Mouse (Mus musculus): Measurements from ENCODE around the gene Ptgfrn. TPM values are rescaled to one million over a fixed set of nuclear protein-coding genes. Genes with fewer than 3 reads are reported as not detected.

The Ptgfrn gene
- polyA plus RNA-seq, 1 experiment from 2014 or later: 5.6 TPM

GRCm38 (mm10) chr3:101095761-101096449, 14.2 kb downstream of the Ptgfrn start:
- Histone ChIP-seq H3K27ac (no peak overlapping the region), H3K27me3 (ENCODE audit: insufficient read depth, poor library complexity, severe bottlenecking) (no peaks in the 10 kb centered on the region), H3K9me3 (no peaks in the 10 kb centered on the region), H3K4me3 (no peak overlapping the region), H3K4me1 (peaks cover 30% of the 10 kb centered on the region), H3K36me3 (no peaks in the 10 kb centered on the region)
- 82% methylated on average over 5 of the region's 5 CpGs for WGBS
- no peak for DNase-seq (ENCODE audit: low spot score)

DNA sequence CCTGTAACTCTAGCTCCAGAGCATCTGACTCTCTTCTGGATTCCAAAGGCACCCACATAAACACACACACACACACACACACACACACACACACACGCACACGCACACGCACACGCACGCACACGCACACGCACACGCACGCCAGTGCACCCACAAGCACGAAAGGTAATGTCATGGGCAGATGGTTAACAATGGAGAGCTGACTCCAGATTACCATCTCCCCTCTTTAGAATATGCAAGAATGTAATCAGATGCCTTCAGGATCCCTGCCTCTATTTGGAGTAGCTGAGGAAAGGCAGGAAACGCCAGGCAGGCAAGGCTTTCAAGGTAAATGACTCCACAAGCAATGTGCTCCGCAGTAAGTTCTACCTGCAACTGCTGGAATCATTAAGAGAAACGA, 17.9 kb downstream of the Ptgfrn start:
- DNase-seq (ENCODE audit: low spot score): no peak
- Histone ChIP-seq H3K27ac (no peak overlapping the region), H3K36me3 (no peaks in the 10 kb centered on the region), H3K9me3 (no peaks in the 10 kb centered on the region), H3K27me3 (ENCODE audit: insufficient read depth, poor library complexity, severe bottlenecking) (no peaks in the 10 kb centered on the region), H3K4me1 (peaks cover 11% of the 10 kb centered on the region), H3K4me3 (no peak overlapping the region)
- 80% methylated on average over 13 of the region's 13 CpGs for WGBS

DNA sequence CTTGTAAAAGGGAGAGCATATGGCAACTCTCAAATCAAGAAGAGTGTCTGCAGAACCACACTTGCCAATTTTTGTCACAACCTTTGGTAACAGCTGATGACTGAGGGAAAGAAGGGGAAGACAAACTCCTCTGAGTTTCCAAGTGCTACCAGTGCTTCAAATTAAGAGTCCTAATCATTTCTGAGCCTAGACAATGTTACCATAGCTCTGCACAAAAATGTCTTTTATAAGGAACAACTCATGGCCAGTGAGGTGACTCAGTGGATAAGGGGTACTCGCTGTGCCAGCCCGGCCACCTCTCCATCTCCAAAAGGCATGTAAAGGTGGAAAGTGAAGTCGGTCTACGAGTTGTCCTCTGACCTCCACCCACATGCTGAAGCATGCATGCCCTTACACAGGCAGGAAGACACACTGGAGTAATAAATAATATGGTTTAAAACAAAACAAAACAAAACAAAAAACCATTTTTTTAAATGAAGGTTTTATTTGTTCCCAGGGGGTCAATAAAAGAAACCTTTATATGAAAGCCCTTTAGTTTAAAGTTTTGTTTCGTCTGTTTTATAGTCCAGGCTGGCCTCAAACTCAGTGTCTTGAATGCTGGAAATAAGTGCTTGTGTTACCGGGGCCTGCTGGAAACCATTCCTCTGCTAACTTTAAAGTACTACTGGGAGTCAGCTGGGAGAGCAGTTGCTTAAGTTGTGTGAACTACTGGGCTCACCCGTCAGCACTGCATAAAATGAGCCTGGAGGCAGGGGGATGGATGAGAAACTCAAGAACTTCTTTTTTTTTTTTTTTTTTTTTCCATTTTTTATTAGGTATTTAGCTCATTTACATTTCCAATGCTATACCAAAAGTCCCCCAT, 23.3 kb downstream of the Ptgfrn start:
- 76% methylated on average over 7 of the region's 7 CpGs for whole genome bisulfite sequencing
- no peak for DNase-seq (ENCODE audit: low spot score)

DNA sequence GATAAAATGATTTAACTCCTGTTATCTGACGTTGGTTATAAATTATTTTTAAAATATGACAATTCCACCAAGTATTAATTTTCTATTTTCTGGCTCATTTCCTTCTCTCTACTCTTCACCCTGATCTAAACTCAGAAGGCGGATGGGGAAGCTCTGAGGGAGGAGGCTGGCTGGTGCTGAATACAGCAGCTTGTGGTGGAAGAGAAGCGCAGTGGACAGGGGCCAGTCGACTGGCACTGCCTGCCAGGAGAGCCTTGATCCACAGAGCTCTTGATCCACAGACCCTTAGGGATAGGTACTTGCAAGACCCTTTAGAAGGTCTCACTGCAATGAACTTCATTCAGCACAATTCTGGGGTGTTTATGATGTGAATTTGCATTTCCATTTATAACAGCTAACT, 29.2 kb downstream of the Ptgfrn start:
- Histone ChIP-seq H3K27me3 (ENCODE audit: insufficient read depth, poor library complexity, severe bottlenecking) (no peaks in the 10 kb centered on the region), H3K9me3 (no peaks in the 10 kb centered on the region), H3K4me3 (no peak overlapping the region), H3K27ac (no peak overlapping the region), H3K36me3 (peaks cover 30% of the 10 kb centered on the region), H3K4me1 (peaks cover 16% of the 10 kb centered on the region; the same call in 1 of the 2 replicates)
- DNase-seq (ENCODE audit: low spot score): no peak
- whole genome bisulfite sequencing: 89% methylated on average over 4 of the region's 4 CpGs

More for the DNA sequence above, 23.3 kb downstream of the Ptgfrn start:
- Histone ChIP-seq H3K9me3 (no peaks in the 10 kb centered on the region), H3K27ac (no peak overlapping the region), H3K4me3 (no peak overlapping the region), H3K36me3 (no peaks in the 10 kb centered on the region), H3K27me3 (ENCODE audit: insufficient read depth, poor library complexity, severe bottlenecking) (no peaks in the 10 kb centered on the region), H3K4me1 (peaks cover 12% of the 10 kb centered on the region; the same call in 1 of the 2 replicates)

DNA sequence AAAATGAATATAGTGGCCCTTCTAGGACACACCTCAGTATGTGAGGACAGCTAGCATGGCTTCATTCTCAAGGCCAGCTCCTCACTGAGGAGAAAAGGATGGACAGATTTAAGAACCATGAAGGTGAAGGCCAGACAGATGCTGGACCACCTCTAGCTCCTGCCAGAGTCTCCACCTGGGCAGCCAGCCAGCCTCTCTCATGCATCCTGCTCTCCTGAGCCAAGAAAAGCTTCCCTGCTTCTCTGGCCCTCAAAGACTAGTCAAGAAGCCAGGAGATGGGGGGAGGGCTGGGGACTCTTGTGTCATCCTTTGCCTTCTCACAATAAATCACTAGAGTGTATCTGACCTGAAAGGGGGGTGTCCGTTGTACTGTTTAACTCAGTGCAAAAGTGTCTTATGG, 31.7 kb downstream of the Ptgfrn start:
- H3K9me3 ChIP-seq: no peaks in the 10 kb centered on the region
- H3K4me1 ChIP-seq: peaks cover 22% of the 10 kb centered on the region; the same call in 1 of the 2 replicates
- no peak overlapping the region for H3K27ac ChIP-seq
- H3K4me3 ChIP-seq: no peak overlapping the region
- no peaks in the 10 kb centered on the region for H3K27me3 ChIP-seq (ENCODE audit: insufficient read depth, poor library complexity, severe bottlenecking)
- DNase-seq (ENCODE audit: low spot score): no peak
- peaks cover 44% of the 10 kb centered on the region for H3K36me3 ChIP-seq
- WGBS: 96% methylated on average over 1 of the region's 1 CpGs

DNA sequence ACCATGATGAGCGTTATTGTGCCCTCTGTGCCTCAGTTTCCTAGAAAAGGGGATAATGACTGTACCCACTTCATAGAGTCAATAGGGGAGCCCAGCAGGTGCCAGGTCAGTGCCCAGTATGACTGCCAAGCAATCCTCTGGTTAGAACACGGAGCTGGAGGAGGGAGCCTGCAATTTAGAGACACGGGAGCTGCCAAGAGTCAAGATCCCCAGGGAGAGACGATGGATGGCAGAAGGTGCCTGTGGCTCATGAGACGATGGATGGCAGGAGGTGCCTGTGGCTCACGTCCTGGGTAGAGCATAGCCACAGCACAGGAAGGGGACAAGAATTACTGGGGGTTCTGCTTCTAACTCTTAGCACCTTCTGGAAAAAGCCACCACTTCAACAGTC, 32.4 kb downstream of the Ptgfrn start:
- DNase-seq (ENCODE audit: low spot score): no peak
- no peak overlapping the region for H3K4me3 ChIP-seq
- WGBS: 84% methylated on average over 6 of the region's 6 CpGs
- H3K36me3 ChIP-seq: peaks cover 47% of the 10 kb centered on the region
- no peaks in the 10 kb centered on the region for H3K9me3 ChIP-seq
- H3K4me1 ChIP-seq: peaks cover 26% of the 10 kb centered on the region
- no peaks in the 10 kb centered on the region for H3K27me3 ChIP-seq (ENCODE audit: insufficient read depth, poor library complexity, severe bottlenecking)
- no peak overlapping the region for H3K27ac ChIP-seq

DNA sequence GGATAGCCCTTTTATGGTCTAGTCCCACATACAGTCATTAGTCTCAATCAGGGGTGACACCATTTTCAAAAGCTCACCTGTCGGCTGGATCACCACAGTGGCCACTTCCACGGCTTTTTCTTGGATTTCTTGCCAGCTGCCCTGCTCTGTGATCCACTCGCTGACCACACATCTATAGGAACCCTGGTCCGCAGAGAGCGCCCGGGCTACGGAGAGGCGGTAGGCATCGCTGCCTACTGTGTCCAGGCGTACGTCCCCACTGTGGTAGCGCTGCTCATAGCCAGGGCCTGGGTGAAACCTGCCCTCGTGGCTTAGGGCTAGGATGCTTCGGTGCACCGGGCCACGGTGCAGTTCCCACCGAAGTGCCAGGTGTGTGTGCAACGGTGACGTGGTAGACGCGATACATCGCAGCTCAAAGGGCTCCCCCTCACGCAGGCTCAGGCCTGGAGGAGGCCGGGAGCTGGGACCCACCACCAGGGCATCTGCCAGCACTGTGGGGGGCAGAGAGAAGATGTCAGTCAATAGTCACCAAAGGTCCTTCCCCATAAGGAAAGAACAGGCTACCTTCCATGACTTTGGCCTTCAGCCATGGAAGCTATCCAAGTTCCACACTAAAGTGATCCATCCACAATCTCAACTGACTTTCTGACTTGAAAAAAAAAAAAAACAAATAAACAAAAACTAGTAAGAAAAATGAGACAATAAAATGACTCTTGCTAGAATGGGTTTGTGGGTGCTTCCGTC, 32.9 kb downstream of the Ptgfrn start:
- H3K27me3 ChIP-seq (ENCODE audit: insufficient read depth, poor library complexity, severe bottlenecking): no peaks in the 10 kb centered on the region
- peaks cover 51% of the 10 kb centered on the region for H3K36me3 ChIP-seq
- no peaks in the 10 kb centered on the region for H3K9me3 ChIP-seq
- no peak overlapping the region for H3K27ac ChIP-seq
- DNase-seq (ENCODE audit: low spot score): no peak
- WGBS: 91% methylated on average over 25 of the region's 25 CpGs
- H3K4me1 ChIP-seq: peaks cover 30% of the 10 kb centered on the region
- H3K4me3 ChIP-seq: no peak overlapping the region

- no peak overlapping the region for H3K4me3 ChIP-seq
- H3K4me1 ChIP-seq: peaks cover 35% of the 10 kb centered on the region
- H3K9me3 ChIP-seq: no peaks in the 10 kb centered on the region
- H3K27ac ChIP-seq: no peak overlapping the region
- peaks cover 53% of the 10 kb centered on the region for H3K36me3 ChIP-seq
- DNase-seq (ENCODE audit: low spot score): no peak
- H3K27me3 ChIP-seq (ENCODE audit: insufficient read depth, poor library complexity, severe bottlenecking): no peaks in the 10 kb centered on the region
- WGBS: 77% methylated on average over 3 of the region's 3 CpGs
These were observed 34.2 kb downstream of the Ptgfrn start for GRCm38 (mm10) chr3:101075866-101076265.

DNA sequence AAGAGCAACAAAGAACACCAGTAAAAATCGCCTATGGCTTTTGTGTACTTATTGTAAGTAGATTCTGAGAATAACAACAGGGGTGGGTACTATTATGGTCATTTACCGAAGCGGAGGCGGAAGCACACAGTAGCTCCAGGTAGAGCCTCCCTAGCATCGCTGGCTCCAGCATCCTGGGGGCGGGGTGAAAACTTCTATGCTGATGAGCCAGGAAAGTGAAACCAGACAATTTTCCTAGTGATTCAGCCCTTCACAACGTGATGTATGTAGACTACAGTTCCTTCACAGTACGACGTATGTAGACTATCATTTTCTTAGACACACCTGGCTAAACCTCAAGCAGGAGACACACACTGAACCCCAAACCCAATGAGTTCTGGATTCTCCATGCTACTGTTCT, 36.7 kb downstream of the Ptgfrn start:
- WGBS: 83% methylated on average over 9 of the region's 9 CpGs
- DNase-seq (ENCODE audit: low spot score): no peak
- Histone ChIP-seq H3K9me3 (no peaks in the 10 kb centered on the region), H3K4me1 (peaks cover 53% of the 10 kb centered on the region), H3K36me3 (peaks cover 36% of the 10 kb centered on the region), H3K4me3 (no peak overlapping the region), H3K27ac (no peak overlapping the region), H3K27me3 (ENCODE audit: insufficient read depth, poor library complexity, severe bottlenecking) (no peaks in the 10 kb centered on the region)

GRCm38 (mm10) chr3:101072506-101073215, 37.4 kb downstream of the Ptgfrn start:
- peaks cover 33% of the 10 kb centered on the region for H3K36me3 ChIP-seq
- DNase-seq (ENCODE audit: low spot score): no peak
- H3K9me3 ChIP-seq: no peaks in the 10 kb centered on the region
- peaks cover 59% of the 10 kb centered on the region for H3K4me1 ChIP-seq
- H3K27me3 ChIP-seq (ENCODE audit: insufficient read depth, poor library complexity, severe bottlenecking): no peaks in the 10 kb centered on the region
- WGBS: 79% methylated on average over 15 of the region's 15 CpGs
- H3K4me3 ChIP-seq: no peak overlapping the region
- H3K27ac ChIP-seq: peak overlapping the region; percentile 75

DNA sequence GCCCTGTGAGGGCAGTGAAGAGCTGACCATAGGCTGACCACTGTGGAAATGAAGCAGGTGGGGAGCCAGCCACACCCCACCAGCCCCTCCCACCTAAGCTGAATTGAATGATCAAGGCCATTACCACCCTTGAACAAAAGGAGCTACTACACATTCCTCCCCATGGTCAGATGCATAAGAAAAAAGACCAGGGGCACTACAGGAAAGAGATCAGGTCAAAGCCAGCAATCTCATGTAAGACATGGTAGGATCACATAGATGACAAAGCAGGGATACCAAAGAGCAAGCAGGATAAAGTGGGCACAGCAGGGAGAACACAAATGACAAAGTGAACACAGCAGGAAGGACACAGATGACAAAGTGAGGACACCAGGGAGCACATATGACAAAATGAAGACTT, 38.5 kb downstream of the Ptgfrn start:
- Histone ChIP-seq H3K4me3 (no peak overlapping the region), H3K27me3 (ENCODE audit: insufficient read depth, poor library complexity, severe bottlenecking) (no peaks in the 10 kb centered on the region), H3K27ac (peak overlapping the region; percentile 75), H3K4me1 (peaks cover 65% of the 10 kb centered on the region), H3K9me3 (no peaks in the 10 kb centered on the region), H3K36me3 (peaks cover 24% of the 10 kb centered on the region)
- DNase-seq (ENCODE audit: low spot score): no peak

DNA sequence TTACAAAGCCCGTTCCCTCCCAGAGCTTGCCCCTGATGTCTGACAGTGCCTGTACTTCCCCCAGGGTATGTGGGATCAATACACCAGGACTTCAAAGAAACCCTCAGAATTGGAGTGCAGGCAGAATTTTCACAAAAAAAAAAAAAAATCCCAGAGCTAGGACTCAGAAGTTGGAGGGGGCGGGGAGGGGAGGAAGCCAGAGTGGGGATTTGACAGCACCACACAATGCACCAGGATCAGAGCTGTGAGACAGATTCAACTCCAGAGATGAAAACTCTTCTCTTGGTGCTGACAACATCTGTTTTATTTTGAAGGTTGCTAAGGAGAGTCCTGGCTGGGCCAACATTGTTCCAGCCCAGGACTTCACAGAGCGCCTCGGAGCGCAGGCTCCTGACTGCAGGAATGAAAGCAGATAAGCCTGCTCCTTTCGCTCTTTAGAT, 39.3 kb downstream of the Ptgfrn start:
- peak overlapping the region; percentile 15; the same call in 1 of the 2 replicates for H3K4me3 ChIP-seq
- peaks cover 24% of the 10 kb centered on the region for H3K36me3 ChIP-seq
- DNase-seq (ENCODE audit: low spot score): peak; percentile 89
- peaks cover 65% of the 10 kb centered on the region for H3K4me1 ChIP-seq
- H3K9me3 ChIP-seq: no peaks in the 10 kb centered on the region
- 13% methylated on average over 6 of the region's 6 CpGs for WGBS
- peak overlapping the region; percentile 62 for H3K27ac ChIP-seq
- H3K27me3 ChIP-seq (ENCODE audit: insufficient read depth, poor library complexity, severe bottlenecking): no peaks in the 10 kb centered on the region
